Mouse (Mus musculus) midbrain, embryonic 16.5 days (tissue): ENCODE results near the gene Arpc4. TPM values are rescaled to one million over a fixed set of nuclear protein-coding genes. Genes with fewer than 3 reads are reported as not detected.
"Not testable (repeated sequence)": the region's sequence is repeated elsewhere in the genome, so short reads cannot be mapped to it uniquely, and the experiment has no call there.

Experiments used
- ATAC-seq: fragments of 200-750 bp; cut with Nextera tagmentation; 2 replicates; pipeline ENCODE4 v1.8.0; 2017; ENCODE audit warnings: moderate TSS enrichment
- H3K27ac ChIP-seq: fragments of 300-500 bp; sonication (generic); 2 replicates; pipeline ENCODE4 v1.5.1; 2014; ENCODE audit warnings: mild to moderate bottlenecking, low read length, mixed read lengths
- H3K27me3 ChIP-seq: fragments of 300-500 bp; sonication (generic); 2 replicates; pipeline ENCODE4 v1.6.1; 2014; ENCODE audit warnings: low read depth, low read length, mixed read lengths; ENCODE audit not compliant: control insufficient read depth, insufficient read depth
- H3K36me3 ChIP-seq: fragments of 300-500 bp; sonication (generic); 2 replicates; pipeline ENCODE4 v1.6.1; 2014; ENCODE audit warnings: mild to moderate bottlenecking, low read length, moderate library complexity, mixed read lengths; ENCODE audit not compliant: control insufficient read depth, insufficient read depth
- H3K4me1 ChIP-seq: fragments of 300-500 bp; sonication (generic); 2 replicates; pipeline ENCODE4 v1.6.1; 2014; ENCODE audit warnings: mild to moderate bottlenecking, low read length, mixed read lengths; ENCODE audit not compliant: control insufficient read depth, insufficient read depth
- H3K4me2 ChIP-seq: fragments of 300-500 bp; sonication (generic); 2 replicates; pipeline ENCODE4 v1.6.1; 2014; ENCODE audit warnings: mild to moderate bottlenecking, low read length, mixed read lengths
- H3K4me3 ChIP-seq: fragments of 300-500 bp; sonication (generic); 2 replicates; pipeline ENCODE4 v1.5.1; 2014; ENCODE audit warnings: low read depth, mild to moderate bottlenecking, low read length, moderate library complexity, mixed read lengths
- H3K9ac ChIP-seq: fragments of 300-500 bp; sonication (generic); 2 replicates; pipeline ENCODE4 v1.6.1; 2014; ENCODE audit warnings: low read depth, low read length, mixed read lengths
- H3K9me3 ChIP-seq: fragments of 300-500 bp; sonication (generic); replicated peaks from 2 replicates; pipeline ENCODE4 v1.6.1; 2014; ENCODE audit warnings: mild to moderate bottlenecking, low read length, mixed read lengths; ENCODE audit not compliant: control insufficient read depth, poor library complexity, severe bottlenecking
- WGBS: fragments of 180-500 bp; shearing (Covaris S2); extraction: QIAGEN DNeasy Blood & Tissue Kit; methylation state at CpG from one replicate; pipeline ENCODE4 v1.1.7; 2014; 5-methylcytosine and 5-hydroxymethylcytosine counted together
- polyA plus RNA-seq: library from polyadenylated mRNA; unstranded; fragments of >200 nt; fragmentation: Nextera tagmentation; extraction: Ambion mirVana; gene quantifications from 2 replicates; pipeline ENCODE4 v1.2.1, GENCODE M21; 2015

Arpc4 gene
- polyA plus RNA-seq: 442 and 475 TPM in 2 replicates

DNA sequence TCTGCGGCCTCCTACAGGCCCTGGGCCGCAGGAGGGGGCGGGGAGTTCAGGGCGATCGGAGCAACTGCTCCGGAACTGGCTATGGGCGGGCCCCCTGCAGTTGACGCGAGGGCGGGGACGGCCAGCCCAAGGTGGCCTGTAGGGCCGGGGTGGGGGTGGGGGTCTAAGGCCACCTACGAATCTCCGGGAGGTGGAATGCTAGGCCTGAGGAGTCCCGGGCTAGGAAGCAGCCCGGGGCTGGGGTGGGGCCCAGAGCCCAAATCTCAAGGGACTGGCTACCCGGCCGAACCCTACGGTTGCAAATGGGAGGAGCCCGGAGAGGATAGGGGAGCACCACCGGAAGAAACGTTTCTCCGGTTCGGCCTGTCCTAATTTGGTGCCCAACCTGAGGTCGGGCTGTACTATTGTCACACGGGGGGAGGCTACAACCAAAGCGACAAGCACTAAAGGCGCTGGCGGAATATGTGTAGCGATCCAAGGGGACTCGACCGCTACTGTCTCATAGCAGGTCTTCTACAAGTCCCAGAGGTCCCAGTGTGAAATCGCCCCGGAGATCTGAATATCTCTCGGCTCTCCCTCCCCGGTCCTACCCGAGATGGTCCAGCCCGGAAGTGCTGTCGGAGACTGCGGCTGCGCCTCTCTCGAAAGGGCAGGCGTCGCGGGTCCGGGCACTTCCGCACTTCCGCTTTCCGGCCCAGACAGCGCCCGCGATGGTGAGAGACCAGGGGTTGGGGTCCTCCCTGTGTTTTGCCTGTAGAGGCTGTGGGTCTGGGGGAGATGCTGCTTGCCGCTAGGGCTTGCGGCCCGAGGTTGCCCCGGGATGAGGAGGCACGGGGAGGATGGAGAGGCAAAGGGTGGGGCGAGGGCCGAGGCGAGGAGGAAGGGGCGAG lies at the start of gene Arpc4, which contains the start of gene Tada3:
Gene Arpc4 (plus strand): TSS at position 620 of the 890 bp plus-strand sequence.
Gene Tada3 (minus strand): TSS at position 388 of the 890 bp plus-strand sequence.
- Histone ChIP-seq H3K9me3 (no peaks in the 10 kb centered on the region), H3K27me3 (no peaks in the 10 kb centered on the region), H3K36me3 (peaks cover 19% of the 10 kb centered on the region), H3K9ac (peak within 1 kb of the TSS; percentile 96), H3K4me1 (peaks cover 22% of the 10 kb centered on the region), H3K4me2 (peak within 1 kb of the TSS; percentile 94), H3K27ac (peak within 1 kb of the TSS; percentile 95), H3K4me3 (peak within 1 kb of the TSS; percentile 99)
- ATAC-seq: peak; percentile 96
- WGBS: under 1% methylated on average over 59 of the region's 61 CpGs

DNA sequence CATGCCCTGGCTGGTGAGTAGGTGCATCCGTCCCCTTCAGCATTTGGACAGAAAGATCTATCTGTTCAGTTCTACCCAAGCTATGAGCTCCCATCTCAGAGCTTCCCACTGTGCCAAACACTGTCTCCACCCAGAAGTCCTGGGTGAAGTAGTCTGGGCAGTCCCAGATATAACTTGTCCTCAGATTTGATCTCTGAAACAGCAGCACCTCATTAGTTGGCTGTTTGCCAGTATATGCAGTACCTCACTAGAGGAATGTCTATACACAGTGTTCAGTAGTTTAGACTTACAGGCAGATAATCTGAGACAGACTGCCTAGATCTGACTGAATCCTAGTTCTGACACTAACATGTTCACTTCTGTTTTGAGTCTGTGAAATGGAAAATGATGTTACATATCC lies 48.5 kb upstream of the Arpc4 start:
- H3K27ac ChIP-seq: no peak overlapping the region
- H3K4me3 ChIP-seq: no peak overlapping the region
- peaks cover 15% of the 10 kb centered on the region for H3K4me1 ChIP-seq
- no peak overlapping the region for H3K4me2 ChIP-seq
- no peak for ATAC-seq
- no peaks in the 10 kb centered on the region for H3K27me3 ChIP-seq
- H3K9me3 ChIP-seq: no peaks in the 10 kb centered on the region
- no peak overlapping the region for H3K9ac ChIP-seq
- H3K36me3 ChIP-seq: 0 out of 2 replicates have a peak, but pooled peaks cover under 1% of the 10 kb centered on the region
- 100% methylated on average over 1 of the region's 1 CpGs for WGBS

DNA sequence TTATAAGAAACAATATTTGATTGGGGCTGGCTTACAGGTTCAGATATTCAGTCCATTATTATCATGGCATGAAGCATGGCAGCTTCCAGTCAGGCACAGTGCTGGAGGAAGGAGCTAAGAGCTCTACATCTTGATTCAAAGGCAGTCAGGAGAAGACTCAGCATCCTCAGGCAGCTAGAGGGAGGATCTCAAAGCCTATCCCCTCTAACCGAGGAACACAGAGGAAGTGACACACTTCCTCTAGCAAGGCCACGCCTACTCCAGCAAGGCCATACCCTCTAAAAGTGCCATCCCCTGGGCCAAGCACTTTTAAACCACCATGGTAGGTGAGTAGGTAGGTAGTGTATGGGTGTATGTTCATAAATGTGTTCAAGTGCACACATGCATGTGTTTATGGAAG lies 47.4 kb upstream of the Arpc4 start:
- H3K27ac ChIP-seq: no peak overlapping the region
- 56% methylated on average over 2 of the region's 2 CpGs for WGBS
- peaks cover 13% of the 10 kb centered on the region for H3K4me1 ChIP-seq
- no peak overlapping the region for H3K4me2 ChIP-seq
- no peaks in the 10 kb centered on the region for H3K27me3 ChIP-seq
- no peak overlapping the region for H3K9ac ChIP-seq
- no peak overlapping the region for H3K4me3 ChIP-seq
- no peaks in the 10 kb centered on the region for H3K9me3 ChIP-seq
- ATAC-seq: no peak
- no peaks in the 10 kb centered on the region for H3K36me3 ChIP-seq

DNA sequence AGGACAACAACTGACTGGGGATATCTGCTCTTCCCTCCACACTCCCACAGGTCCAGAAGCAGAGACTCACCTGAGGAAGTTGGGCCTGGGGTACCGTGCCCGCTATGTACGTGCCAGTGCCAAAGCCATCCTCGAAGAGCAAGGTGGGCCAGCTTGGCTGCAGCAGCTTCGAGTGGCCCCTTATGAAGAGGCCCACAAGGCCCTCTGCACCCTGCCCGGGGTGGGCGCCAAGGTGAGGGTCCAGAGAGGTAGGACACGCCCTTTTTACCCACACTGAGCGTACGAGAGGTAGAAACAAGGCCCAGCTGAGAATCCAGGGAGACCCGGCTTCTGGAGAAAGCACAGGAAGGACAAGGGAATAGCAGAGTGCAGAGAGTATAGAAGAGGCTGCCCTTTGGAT lies 46.2 kb upstream of the Arpc4 start:
- no peaks in the 10 kb centered on the region for H3K27me3 ChIP-seq
- H3K9ac ChIP-seq: no peak overlapping the region
- H3K36me3 ChIP-seq: 0 out of 2 replicates have a peak, but pooled peaks cover 9% of the 10 kb centered on the region
- WGBS: 93% methylated on average over 11 of the region's 11 CpGs
- no peak for ATAC-seq
- H3K4me3 ChIP-seq: no peak overlapping the region
- no peak overlapping the region for H3K4me2 ChIP-seq
- peaks cover 8% of the 10 kb centered on the region for H3K4me1 ChIP-seq
- no peaks in the 10 kb centered on the region for H3K9me3 ChIP-seq
- H3K27ac ChIP-seq: no peak overlapping the region

DNA sequence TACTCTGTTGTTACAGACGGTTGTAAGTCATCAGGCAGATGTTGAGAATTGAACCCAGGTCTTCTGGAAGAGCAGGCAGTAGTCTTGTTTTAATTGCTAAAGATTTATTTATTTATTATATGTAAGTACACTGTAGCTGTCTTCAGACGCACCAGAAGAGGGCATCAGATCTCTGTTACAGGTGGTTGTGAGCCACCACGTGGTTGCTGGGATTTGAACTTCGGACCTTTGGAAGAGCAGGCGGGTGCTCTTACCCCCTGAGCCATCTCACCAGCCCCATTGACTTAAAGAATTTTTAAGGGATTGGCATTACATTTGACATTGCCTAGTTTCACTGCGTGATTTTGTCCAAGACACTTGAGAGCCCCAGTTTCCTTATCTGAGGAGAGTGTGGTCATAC lies 45.2 kb upstream of the Arpc4 start:
- not testable (repeated sequence) for H3K9me3 ChIP-seq, H3K4me3 ChIP-seq, H3K27ac ChIP-seq, H3K27me3 ChIP-seq, H3K9ac ChIP-seq, H3K4me1 ChIP-seq, H3K36me3 ChIP-seq, H3K4me2 ChIP-seq, ATAC-seq
- 72% methylated on average over 6 of the region's 6 CpGs for WGBS

DNA sequence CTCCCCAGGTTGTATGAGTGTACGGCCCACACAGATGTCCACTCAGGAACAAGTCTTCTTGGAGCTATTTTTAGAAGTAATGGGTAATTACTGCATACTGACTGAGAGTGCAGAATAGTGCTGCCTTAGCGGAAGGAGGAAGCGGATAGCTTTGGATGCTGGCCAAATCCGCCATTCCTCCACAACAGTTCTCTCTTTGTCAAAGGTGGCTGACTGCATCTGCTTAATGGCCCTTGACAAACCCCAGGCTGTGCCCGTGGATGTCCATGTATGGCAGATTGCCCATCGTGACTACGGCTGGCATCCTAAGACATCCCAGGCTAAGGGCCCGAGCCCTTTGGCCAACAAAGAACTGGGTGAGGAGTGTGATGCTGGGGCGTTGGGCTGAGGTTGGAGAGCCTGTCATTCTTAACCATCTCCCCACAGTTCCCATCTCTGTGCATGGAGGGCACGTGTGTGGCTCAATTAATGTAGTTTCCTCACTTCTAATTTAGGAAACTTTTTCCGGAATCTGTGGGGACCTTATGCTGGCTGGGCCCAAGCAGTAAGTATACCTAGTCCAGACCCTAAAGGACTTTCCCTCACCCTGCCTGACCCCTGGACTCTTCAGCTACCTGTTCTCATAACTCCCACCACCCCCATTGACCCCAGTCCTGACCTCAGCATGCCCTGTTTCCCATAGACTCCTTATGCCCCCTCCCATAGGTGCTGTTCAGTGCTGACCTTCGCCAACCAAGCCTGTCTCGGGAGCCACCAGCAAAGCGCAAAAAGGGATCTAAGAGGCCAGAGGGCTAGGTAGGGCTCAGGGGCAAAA lies 44.6 kb upstream of the Arpc4 start:
- H3K4me3 ChIP-seq: no peak overlapping the region
- no peaks in the 10 kb centered on the region for H3K27me3 ChIP-seq
- H3K4me2 ChIP-seq: no peak overlapping the region
- peak overlapping the region; percentile 44 for H3K27ac ChIP-seq
- ATAC-seq: peak; percentile 38
- peaks cover 9% of the 10 kb centered on the region; the same call in 1 of the 2 replicates for H3K36me3 ChIP-seq
- no peaks in the 10 kb centered on the region for H3K9me3 ChIP-seq
- H3K4me1 ChIP-seq: no peaks in the 10 kb centered on the region
- no peak overlapping the region for H3K9ac ChIP-seq
- 72% methylated on average over 14 of the region's 14 CpGs for WGBS

DNA sequence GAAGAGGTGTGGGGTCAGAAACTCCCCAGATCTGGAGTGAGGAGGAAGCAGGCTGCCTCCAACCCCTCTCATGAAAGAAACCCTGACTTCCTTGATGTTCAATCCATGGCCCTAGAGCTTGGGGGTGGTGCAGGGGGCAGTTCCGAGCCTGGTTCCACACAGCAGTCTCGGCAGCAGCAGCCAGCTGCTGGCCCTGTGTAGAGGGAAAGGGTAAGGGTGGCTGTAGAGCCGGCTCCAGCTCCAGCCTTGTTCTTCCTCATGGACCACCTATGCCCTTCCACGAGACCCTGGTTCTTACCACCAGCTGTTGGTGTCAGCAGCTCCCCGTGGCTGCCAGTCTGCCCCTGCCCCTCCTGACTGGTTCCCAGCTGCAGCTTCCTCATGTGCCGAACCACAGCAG lies 43.7 kb upstream of the Arpc4 start:
- Histone ChIP-seq H3K4me3 (no peak overlapping the region), H3K27ac (no peak overlapping the region), H3K4me1 (no peaks in the 10 kb centered on the region), H3K36me3 (peaks cover 9% of the 10 kb centered on the region; the same call in 1 of the 2 replicates), H3K9me3 (no peaks in the 10 kb centered on the region), H3K9ac (no peak overlapping the region), H3K4me2 (no peak overlapping the region), H3K27me3 (no peaks in the 10 kb centered on the region)
- WGBS: 78% methylated on average over 6 of the region's 6 CpGs
- ATAC-seq: no peak

DNA sequence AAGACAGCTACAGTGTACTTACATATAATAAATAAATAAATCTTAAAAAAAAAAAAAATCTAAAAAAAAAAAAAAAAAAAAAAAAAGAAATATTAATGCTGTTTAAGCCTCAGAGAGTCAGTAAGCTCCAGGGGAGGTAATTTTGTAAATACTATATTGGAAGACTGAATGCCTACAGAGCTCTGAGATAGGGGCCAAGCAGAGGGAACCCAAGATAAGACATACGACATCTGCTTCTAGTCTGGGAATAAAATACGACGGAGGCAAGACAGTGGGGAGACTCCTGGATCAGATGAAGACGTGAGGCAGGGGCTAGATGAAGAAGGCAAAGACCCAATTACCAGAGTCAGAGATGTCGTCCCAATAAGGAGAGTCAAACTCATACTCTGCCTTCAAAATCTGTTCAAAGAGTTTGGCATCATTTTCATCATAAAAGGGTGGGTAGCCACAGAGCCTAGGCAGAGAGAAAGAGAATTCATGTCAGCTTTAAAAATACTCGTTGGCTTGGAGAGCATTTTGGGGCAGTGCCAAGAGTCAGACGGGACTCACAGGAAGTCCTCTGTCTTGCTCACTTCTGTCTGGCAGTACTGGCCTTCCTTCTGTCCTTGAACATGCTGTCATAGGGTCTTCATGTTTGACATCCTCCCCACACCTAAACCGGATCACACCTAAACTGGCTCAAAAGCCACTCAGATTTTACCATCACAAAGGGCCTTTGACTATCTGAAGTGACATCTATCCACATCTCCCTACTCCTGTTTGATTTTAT lies 40.9 kb upstream of the Arpc4 start:
- WGBS: 76% methylated on average over 8 of the region's 8 CpGs
- H3K9me3 ChIP-seq: no peaks in the 10 kb centered on the region
- H3K36me3 ChIP-seq: peaks cover 9% of the 10 kb centered on the region
- no peak overlapping the region for H3K4me3 ChIP-seq
- no peak overlapping the region for H3K9ac ChIP-seq
- H3K4me1 ChIP-seq: peaks cover 6% of the 10 kb centered on the region; the same call in 1 of the 2 replicates
- no peak for ATAC-seq
- no peaks in the 10 kb centered on the region for H3K27me3 ChIP-seq
- no peak overlapping the region for H3K27ac ChIP-seq
- H3K4me2 ChIP-seq: no peak overlapping the region
